ENCODE assay signal across 13 mouse cellular contexts in the genomic region with DNA sequence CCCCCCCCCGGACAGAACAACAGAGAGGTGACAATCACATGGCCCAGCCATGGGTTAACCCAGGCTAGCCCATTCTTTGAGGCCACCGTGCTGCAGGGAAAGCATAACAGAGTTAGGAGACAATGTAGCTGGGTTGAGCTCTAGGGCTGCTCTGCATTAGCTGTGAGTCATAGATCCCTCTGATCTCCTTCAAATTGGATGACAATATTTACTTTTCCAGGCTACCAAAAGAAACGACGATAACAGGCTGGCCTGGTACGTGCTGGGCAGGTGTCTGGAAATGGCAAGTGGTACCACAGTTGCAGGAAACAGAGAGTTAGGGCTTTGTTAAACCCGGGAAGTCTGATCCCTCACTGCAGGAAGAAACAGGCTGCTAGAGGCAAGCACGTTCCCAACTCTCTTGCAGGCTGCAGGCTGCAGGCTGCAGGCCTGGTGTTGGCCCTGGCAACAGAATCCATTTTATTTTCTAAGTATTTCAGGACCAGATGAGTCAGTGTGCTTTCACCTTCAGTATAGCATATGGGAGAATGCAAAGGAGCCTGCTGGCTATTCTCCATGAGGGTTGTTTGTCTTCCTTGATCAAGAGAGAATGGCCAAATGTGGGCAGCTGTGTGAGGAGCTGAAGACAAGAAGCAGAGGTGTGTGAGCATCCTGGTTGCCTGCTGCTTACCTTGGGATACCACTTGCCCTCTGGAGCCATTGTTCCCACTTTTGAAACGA.
DNase-seq lines count a peak whose midpoint lies in the region; ATAC-seq and TF ChIP-seq lines count a peak whose summit lies in the region.
"Had no signal": no experiment of that assay in that cellular context is flagged by ENCODE, and none has a peak within 500 bp of the region (broad histone marks: within the 10 kb centered on the region; RNA-seq: fewer than 3 reads in every experiment).

No protein-coding gene starts in this region.

- no peak overlapping the region for H3K9ac ChIP-seq in intestine, embryonic 15.5 days
- H3K9ac ChIP-seq in intestine, postnatal 0 days (ENCODE audit: low read depth, low read length): no peak overlapping the region
- H3K9ac ChIP-seq in lung, embryonic 15.5 days: no peak overlapping the region
- no peak overlapping the region for H3K9ac ChIP-seq in stomach, embryonic 14.5 days (replicated peaks; ENCODE audit: low read depth, low read length)

- H3K4me2 ChIP-seq in intestine, embryonic 15.5 days (replicated peaks): no peak overlapping the region
- H3K4me2 ChIP-seq in intestine, postnatal 0 days (replicated peaks; ENCODE audit: low read depth): no peak overlapping the region
- H3K4me2 ChIP-seq in lung, embryonic 15.5 days: no peak overlapping the region
- H3K4me2 ChIP-seq in stomach, embryonic 14.5 days (replicated peaks; ENCODE audit: low read depth, low read length): no peak overlapping the region

- DNase-seq in lung, postnatal 36 days: no peak
- DNase-seq in gastrocnemius, postnatal 36 days: no peak
- no peak for DNase-seq in thymus, postnatal 4 days
- DNase-seq: adrenal gland, adult 2 months; cerebellum, adult 8-10 months; gastrocnemius, postnatal 14 days had no signal

- no peak overlapping the region for H3K4me3 ChIP-seq in intestine, embryonic 15.5 days (replicated peaks)
- no peak overlapping the region for H3K4me3 ChIP-seq in intestine, postnatal 0 days (ENCODE audit: low read depth, low read length)
- H3K4me3 ChIP-seq in lung, embryonic 15.5 days: no peak overlapping the region
- no peak overlapping the region for H3K4me3 ChIP-seq in cortical plate, adult 2 months (ENCODE audit: insufficient read depth, low read length)
- H3K4me3 ChIP-seq in stomach, embryonic 14.5 days (ENCODE audit: low read depth, low read length): no peak overlapping the region
- H3K4me3 ChIP-seq: heart, embryonic 10.5 days had no signal

- H3K27ac ChIP-seq in intestine, embryonic 15.5 days: no peak overlapping the region
- no peak overlapping the region for H3K27ac ChIP-seq in intestine, postnatal 0 days (ENCODE audit: low read depth, low read length)
- H3K27ac ChIP-seq in lung, embryonic 15.5 days: peak overlapping the region; percentile 42; the same call in 1 of the 2 replicates
- H3K27ac ChIP-seq in cortical plate, adult 2 months (ENCODE audit: insufficient read depth, low read length): 0 out of 2 replicates have a peak overlapping the region, but pooled peaks have one; percentile 17
- H3K27ac ChIP-seq in stomach, embryonic 14.5 days (ENCODE audit: low read length): no peak overlapping the region; the same call in 1 of the 2 replicates
- H3K27ac ChIP-seq: heart, embryonic 10.5 days had no signal

- H3K4me1 ChIP-seq in intestine, embryonic 15.5 days (replicated peaks): 0 out of 2 replicates have a peak, but pooled peaks cover 3% of the 10 kb centered on the region
- H3K4me1 ChIP-seq in intestine, postnatal 0 days (replicated peaks; ENCODE audit: control insufficient read depth, insufficient read depth, low read length): no peaks in the 10 kb centered on the region
- H3K4me1 ChIP-seq in lung, embryonic 15.5 days: peaks cover 14% of the 10 kb centered on the region; the same call in 1 of the 2 replicates
- peaks cover 5% of the 10 kb centered on the region for H3K4me1 ChIP-seq in cortical plate, adult 2 months (ENCODE audit: control insufficient read depth, insufficient read depth, low read length)
- peaks cover 5% of the 10 kb centered on the region; the same call in 1 of the 2 replicates for H3K4me1 ChIP-seq in stomach, embryonic 14.5 days (ENCODE audit: control insufficient read depth, insufficient read depth, low read length)

- 52% methylated on average over 8 of the region's 8 CpGs for WGBS in intestine, embryonic 15.5 days
- 41% methylated on average over 8 of the region's 8 CpGs for WGBS in intestine, postnatal 0 days
- 48% methylated on average over 8 of the region's 8 CpGs for WGBS in lung, embryonic 15.5 days
- WGBS in stomach, embryonic 14.5 days: 48% methylated on average over 8 of the region's 8 CpGs

- H3K9me3 ChIP-seq in intestine, embryonic 15.5 days: no peaks in the 10 kb centered on the region
- H3K9me3 ChIP-seq in intestine, postnatal 0 days (ENCODE audit: control insufficient read depth): no peaks in the 10 kb centered on the region
- H3K9me3 ChIP-seq in lung, embryonic 15.5 days: no peaks in the 10 kb centered on the region
- H3K9me3 ChIP-seq in stomach, embryonic 14.5 days (ENCODE audit: control insufficient read depth, low read depth, low read length): no peaks in the 10 kb centered on the region
- H3K9me3 ChIP-seq: heart, embryonic 10.5 days had no signal

- peak; percentile 64 for ATAC-seq in intestine, embryonic 15.5 days
- no peak for ATAC-seq in intestine, postnatal 0 days
- ATAC-seq in lung, embryonic 15.5 days (ENCODE audit: borderline replicate concordance, extremely low read depth, low FRiP score, low TSS enrichment): no peak; the same call in 1 of the 2 replicates
- ATAC-seq in stomach, embryonic 14.5 days (ENCODE audit: insufficient number of reproducible peaks, insufficient read depth, low FRiP score, low read depth): peak; percentile 76; the same call in 1 of the 2 replicates
- ATAC-seq: forebrain, embryonic 16.5 days had no signal

- no peak for TF ChIP-seq POLR2A in cortical plate, adult 2 months (IDR thresholded peaks at IDR 0.05; ENCODE audit: extremely low read depth, insufficient read depth, low read length)

- intact Hi-C loops in gastrocnemius, postnatal 36 days (cut with DNase I): loop anchor here (10.0 kb wide), 1 partner anchor 260 kb away; no protein-coding TSS in a partner anchor

- no peaks in the 10 kb centered on the region for H3K27me3 ChIP-seq in intestine, embryonic 15.5 days (replicated peaks)
- H3K27me3 ChIP-seq in intestine, postnatal 0 days (replicated peaks; ENCODE audit: control insufficient read depth, insufficient read depth, low read length): no peaks in the 10 kb centered on the region
- no peaks in the 10 kb centered on the region for H3K27me3 ChIP-seq in lung, embryonic 15.5 days
- no peaks in the 10 kb centered on the region for H3K27me3 ChIP-seq in stomach, embryonic 14.5 days (ENCODE audit: control insufficient read depth, insufficient read depth, low read length)

- no peaks in the 10 kb centered on the region for H3K36me3 ChIP-seq in intestine, embryonic 15.5 days
- no peaks in the 10 kb centered on the region for H3K36me3 ChIP-seq in intestine, postnatal 0 days (ENCODE audit: control insufficient read depth, insufficient read depth)
- no peaks in the 10 kb centered on the region for H3K36me3 ChIP-seq in lung, embryonic 15.5 days
- no peaks in the 10 kb centered on the region for H3K36me3 ChIP-seq in stomach, embryonic 14.5 days (ENCODE audit: control insufficient read depth, insufficient read depth, low read length)
- H3K36me3 ChIP-seq: heart, embryonic 10.5 days had no signal

- no peak for TF ChIP-seq CTCF in intestine, postnatal 0 days (IDR thresholded peaks at IDR 0.05; ENCODE audit: low read depth)
- no peak for TF ChIP-seq CTCF in cortical plate, adult 2 months (IDR thresholded peaks at IDR 0.05; ENCODE audit: extremely low read depth, insufficient read depth, low read length)

Comparison
In these comparisons a context has a peak if more than half of its experiments do, and no peak if none do; other contexts are left out.
1. ATAC-seq: peak in intestine, embryonic 15.5 days (single experiment) and stomach, embryonic 14.5 days (single experiment); none in intestine, postnatal 0 days (single experiment) and lung, embryonic 15.5 days (single experiment).
2. H3K27ac ChIP-seq: peak in lung, embryonic 15.5 days (single experiment) and cortical plate, adult 2 months (single experiment); none in intestine, embryonic 15.5 days (single experiment), intestine, postnatal 0 days (single experiment) and stomach, embryonic 14.5 days (single experiment).